Mouse (Mus musculus): ENCODE data around the gene Dydc2. TPM values are rescaled to one million over a fixed set of nuclear protein-coding genes. Genes with fewer than 3 reads are reported as not detected.
A peak's percentile ranks its signal among the peaks of the same experiment; 100 is the strongest.

Dydc2 gene
- total and polyA plus RNA-seq, 2 experiments from 2014 or later, result 0.72 TPM; not detected in 1

GRCm38 (mm10) chr14:41101242-41101641 lies 32.2 kb upstream of the Dydc2 start:
- Histone ChIP-seq H3K4me2 (ENCODE audit: low read depth, low read length, poor library complexity, severe bottlenecking) (no peak overlapping the region), H3K9ac (replicated peaks; ENCODE audit: low read length, poor library complexity, severe bottlenecking) (no peak overlapping the region), H3K36me3 (ENCODE audit: insufficient read depth, low read length) (no peaks in the 10 kb centered on the region), H3K9me3 (ENCODE audit: low read length) (no peaks in the 10 kb centered on the region), H3K4me3 (ENCODE audit: low read depth, low read length) (no peak overlapping the region), H3K27ac (ENCODE audit: low read depth, low read length) (no peak overlapping the region), H3K4me1 (ENCODE audit: insufficient read depth, low read length) (no peaks in the 10 kb centered on the region), H3K27me3 (ENCODE audit: insufficient read depth, low read length) (no peaks in the 10 kb centered on the region)
- no peak for TF ChIP-seq CTCF (IDR thresholded peaks at IDR 0.05)
- 84% methylated on average over 5 of the region's 5 CpGs for WGBS
- ATAC-seq (ENCODE audit: low FRiP score) (no peak), DNase-seq (ENCODE audit: low spot score) (no peak)

GRCm38 (mm10) chr14:41100712-41101111 lies 31.7 kb upstream of the Dydc2 start:
- ATAC-seq (ENCODE audit: low FRiP score) (no peak), DNase-seq (ENCODE audit: low spot score) (no peak)
- H3K4me1 ChIP-seq (ENCODE audit: insufficient read depth, low read length), result no peaks in the 10 kb centered on the region
- TF ChIP-seq CTCF (IDR thresholded peaks at IDR 0.05), result no peak
- WGBS, result 89% methylated on average over 3 of the region's 3 CpGs
- H3K9me3 ChIP-seq (ENCODE audit: low read length), result no peaks in the 10 kb centered on the region
- H3K4me3 ChIP-seq (ENCODE audit: low read depth, low read length), result no peak overlapping the region
- H3K27ac ChIP-seq (ENCODE audit: low read depth, low read length), result no peak overlapping the region
- no peaks in the 10 kb centered on the region for H3K27me3 ChIP-seq (ENCODE audit: insufficient read depth, low read length)
- no peaks in the 10 kb centered on the region for H3K36me3 ChIP-seq (ENCODE audit: insufficient read depth, low read length)
- H3K4me2 ChIP-seq (ENCODE audit: low read depth, low read length, poor library complexity, severe bottlenecking), result no peak overlapping the region
- H3K9ac ChIP-seq (replicated peaks; ENCODE audit: low read length, poor library complexity, severe bottlenecking), result no peak overlapping the region

- TF ChIP-seq CTCF (IDR thresholded peaks at IDR 0.05), result no peak
- Histone ChIP-seq H3K9ac (replicated peaks; ENCODE audit: low read length, poor library complexity, severe bottlenecking) (no peak overlapping the region), H3K27ac (ENCODE audit: low read depth, low read length) (no peak overlapping the region), H3K27me3 (ENCODE audit: insufficient read depth, low read length) (no peaks in the 10 kb centered on the region), H3K4me3 (ENCODE audit: low read depth, low read length) (no peak overlapping the region), H3K9me3 (ENCODE audit: low read length) (no peaks in the 10 kb centered on the region), H3K4me2 (ENCODE audit: low read depth, low read length, poor library complexity, severe bottlenecking) (no peak overlapping the region), H3K36me3 (ENCODE audit: insufficient read depth, low read length) (no peaks in the 10 kb centered on the region), H3K4me1 (ENCODE audit: insufficient read depth, low read length) (no peaks in the 10 kb centered on the region)
- DNase-seq (ENCODE audit: low spot score) (no peak), ATAC-seq (ENCODE audit: low FRiP score) (no peak)
- 86% methylated on average over 1 of the region's 1 CpGs for WGBS
Observed at GRCm38 (mm10) chr14:41098726-41099125, 29.7 kb upstream of the Dydc2 start.

- ATAC-seq (ENCODE audit: low FRiP score), result no peak
Observed at GRCm38 (mm10) chr14:41096296-41096860, 27.4 kb upstream of the Dydc2 start.

GRCm38 (mm10) chr14:41094114-41094513 lies 25.1 kb upstream of the Dydc2 start:
- Histone ChIP-seq H3K27me3 (ENCODE audit: insufficient read depth, low read length) (no peaks in the 10 kb centered on the region), H3K4me3 (ENCODE audit: low read depth, low read length) (no peak overlapping the region), H3K9ac (replicated peaks; ENCODE audit: low read length, poor library complexity, severe bottlenecking) (no peak overlapping the region), H3K9me3 (ENCODE audit: low read length) (no peaks in the 10 kb centered on the region), H3K4me2 (ENCODE audit: low read depth, low read length, poor library complexity, severe bottlenecking) (no peak overlapping the region), H3K27ac (ENCODE audit: low read depth, low read length) (no peak overlapping the region), H3K4me1 (ENCODE audit: insufficient read depth, low read length) (no peaks in the 10 kb centered on the region), H3K36me3 (ENCODE audit: insufficient read depth, low read length) (no peaks in the 10 kb centered on the region)
- ATAC-seq (ENCODE audit: low FRiP score) (0 out of 2 replicates have a peak, but pooled peaks have one; percentile 42), DNase-seq (ENCODE audit: low spot score) (peak; percentile 30)
- 57% methylated on average over 1 of the region's 1 CpGs for WGBS
- peak; percentile 81 for TF ChIP-seq CTCF (IDR thresholded peaks at IDR 0.05)

More at GRCm38 (mm10) chr14:41096296-41096860, 27.4 kb upstream of the Dydc2 start:
- Histone ChIP-seq H3K4me1 (ENCODE audit: insufficient read depth, low read length) (no peaks in the 10 kb centered on the region), H3K9me3 (ENCODE audit: low read length) (no peaks in the 10 kb centered on the region), H3K36me3 (ENCODE audit: insufficient read depth, low read length) (no peaks in the 10 kb centered on the region), H3K27me3 (ENCODE audit: insufficient read depth, low read length) (no peaks in the 10 kb centered on the region), H3K9ac (replicated peaks; ENCODE audit: low read length, poor library complexity, severe bottlenecking) (no peak overlapping the region), H3K4me2 (ENCODE audit: low read depth, low read length, poor library complexity, severe bottlenecking) (no peak overlapping the region), H3K27ac (ENCODE audit: low read depth, low read length) (no peak overlapping the region), H3K4me3 (ENCODE audit: low read depth, low read length) (no peak overlapping the region)
- WGBS, result 86% methylated on average over 3 of the region's 3 CpGs
- no peak for TF ChIP-seq CTCF (IDR thresholded peaks at IDR 0.05)
- no peak for DNase-seq (ENCODE audit: low spot score)

- peak; percentile 54 for TF ChIP-seq CTCF (IDR thresholded peaks at IDR 0.05)
- no peaks in the 10 kb centered on the region for H3K9me3 ChIP-seq (ENCODE audit: low read length)
- no peaks in the 10 kb centered on the region for H3K36me3 ChIP-seq (ENCODE audit: insufficient read depth, low read length)
- 48% methylated on average over 8 of the region's 8 CpGs for WGBS
- H3K4me2 ChIP-seq (ENCODE audit: low read depth, low read length, poor library complexity, severe bottlenecking), result no peak overlapping the region
- H3K4me1 ChIP-seq (ENCODE audit: insufficient read depth, low read length), result no peaks in the 10 kb centered on the region
- no peak overlapping the region for H3K27ac ChIP-seq (ENCODE audit: low read depth, low read length)
- no peak overlapping the region for H3K4me3 ChIP-seq (ENCODE audit: low read depth, low read length)
- H3K9ac ChIP-seq (replicated peaks; ENCODE audit: low read length, poor library complexity, severe bottlenecking), result no peak overlapping the region
- DNase-seq (ENCODE audit: low spot score), result no peak
- H3K27me3 ChIP-seq (ENCODE audit: insufficient read depth, low read length), result no peaks in the 10 kb centered on the region
- ATAC-seq (ENCODE audit: low FRiP score), result no peak
Observed at GRCm38 (mm10) chr14:41090777-41091176, 21.8 kb upstream of the Dydc2 start.
